ENCODE assay signal across 8 mouse cellular contexts in the genomic region with DNA sequence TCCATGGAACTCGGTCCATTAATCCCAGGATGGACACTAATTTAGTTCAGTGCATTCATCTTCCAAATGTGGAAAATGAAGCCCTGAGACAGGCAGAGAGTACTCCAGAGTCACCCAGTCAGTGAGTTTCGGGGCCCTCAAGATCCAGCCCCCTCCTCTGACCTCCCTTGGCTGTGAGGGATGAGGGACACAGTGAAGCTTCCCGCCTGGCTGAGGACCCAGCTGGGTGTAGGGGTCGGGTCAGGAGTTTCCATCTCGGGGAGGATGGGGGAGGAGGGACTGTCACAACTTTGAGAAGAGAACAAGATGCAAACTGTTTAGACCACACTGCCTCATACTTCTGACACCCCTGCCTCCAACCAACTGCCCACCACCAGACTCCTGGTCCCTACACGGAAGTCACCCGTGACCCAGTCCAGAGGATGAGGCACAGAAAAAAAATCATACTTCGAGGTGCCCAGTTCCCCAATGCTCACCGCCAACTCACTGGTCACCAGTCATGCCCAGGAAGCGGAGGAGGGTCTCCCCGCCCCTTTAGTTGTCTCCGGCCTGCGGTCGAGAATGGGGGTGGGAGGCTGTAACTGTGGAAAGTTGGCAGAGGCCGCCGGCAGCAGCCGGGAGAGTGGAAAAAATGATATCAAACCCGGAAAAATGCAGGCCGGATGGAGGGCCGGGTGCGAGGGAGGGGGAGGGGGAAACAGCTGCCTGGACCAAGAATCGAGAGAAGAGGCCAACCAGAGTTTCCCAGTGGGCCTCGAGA. TPM values are rescaled to one million over a fixed set of nuclear protein-coding genes. Genes with fewer than 3 reads are reported as not detected.
DNase-seq lines count a peak whose midpoint lies in the region; ATAC-seq and TF ChIP-seq lines count a peak whose summit lies in the region.
"Had no signal": no experiment of that assay in that cellular context is flagged by ENCODE, and none has a peak within 500 bp of the region (broad histone marks: within the 10 kb centered on the region; RNA-seq: fewer than 3 reads in every experiment).

No protein-coding gene starts in this region.

- ATAC-seq in embryonic facial prominence, embryonic 14.5 days (ENCODE audit: low read depth) = peak; percentile 17; the same call in 1 of the 2 replicates
- peak; percentile 71 for ATAC-seq in kidney, postnatal 0 days (replicated peaks; ENCODE audit: low FRiP score, low read depth)
- ATAC-seq in hindbrain, embryonic 16.5 days = no peak
- no peak for ATAC-seq in frontal cortex, adult (ENCODE audit: low TSS enrichment)

- H3K27ac ChIP-seq in embryonic facial prominence, embryonic 14.5 days (replicated peaks; ENCODE audit: low read depth, low read length) = 0 out of 2 replicates have a peak overlapping the region, but pooled peaks have one; percentile 25
- peak overlapping the region; percentile 94 for H3K27ac ChIP-seq in kidney, postnatal 0 days
- H3K27ac ChIP-seq in midbrain, embryonic 10.5 days (replicated peaks) = no peak overlapping the region
- no peak overlapping the region for H3K27ac ChIP-seq in hindbrain, embryonic 16.5 days (ENCODE audit: low read depth, low read length)

- 57% methylated on average over 23 of the region's 23 CpGs for WGBS in embryonic facial prominence, embryonic 14.5 days
- WGBS in kidney, postnatal 0 days = 15% methylated on average over 23 of the region's 23 CpGs
- WGBS in midbrain, embryonic 10.5 days = 82% methylated on average over 23 of the region's 23 CpGs
- WGBS in hindbrain, embryonic 16.5 days = 68% methylated on average over 23 of the region's 23 CpGs

- no peaks in the 10 kb centered on the region for H3K36me3 ChIP-seq in embryonic facial prominence, embryonic 14.5 days (ENCODE audit: control insufficient read depth, insufficient read depth, low read length)
- H3K36me3 ChIP-seq in kidney, postnatal 0 days (ENCODE audit: insufficient read depth, low read length) = peaks cover 7% of the 10 kb centered on the region; the same call in 1 of the 2 replicates
- H3K36me3 ChIP-seq in midbrain, embryonic 10.5 days = no peaks in the 10 kb centered on the region
- H3K36me3 ChIP-seq in hindbrain, embryonic 16.5 days (ENCODE audit: control insufficient read depth, insufficient read depth, low read length) = no peaks in the 10 kb centered on the region

- H3K27me3 ChIP-seq in embryonic facial prominence, embryonic 14.5 days (replicated peaks; ENCODE audit: control insufficient read depth, insufficient read depth, low read length) = no peaks in the 10 kb centered on the region
- H3K27me3 ChIP-seq in kidney, postnatal 0 days (ENCODE audit: insufficient read depth, low read length) = no peaks in the 10 kb centered on the region
- peaks cover 30% of the 10 kb centered on the region for H3K27me3 ChIP-seq in midbrain, embryonic 10.5 days (ENCODE audit: low read depth, poor library complexity, severe bottlenecking)
- H3K27me3 ChIP-seq in hindbrain, embryonic 16.5 days (replicated peaks; ENCODE audit: control insufficient read depth, insufficient read depth, low read length) = no peaks in the 10 kb centered on the region

- no peaks in the 10 kb centered on the region for H3K4me1 ChIP-seq in embryonic facial prominence, embryonic 14.5 days (ENCODE audit: control insufficient read depth, insufficient read depth, low read length)
- H3K4me1 ChIP-seq in kidney, postnatal 0 days (replicated peaks; ENCODE audit: insufficient read depth, low read length) = peaks cover 24% of the 10 kb centered on the region
- H3K4me1 ChIP-seq in midbrain, embryonic 10.5 days = peaks cover 20% of the 10 kb centered on the region
- peaks cover 5% of the 10 kb centered on the region; the same call in 1 of the 2 replicates for H3K4me1 ChIP-seq in hindbrain, embryonic 16.5 days (ENCODE audit: control insufficient read depth, insufficient read depth, low read depth, low read length)

- H3K9ac ChIP-seq in embryonic facial prominence, embryonic 14.5 days (ENCODE audit: low read depth, low read length) = no peak overlapping the region
- 0 out of 2 replicates have a peak overlapping the region, but pooled peaks have one; percentile 18 for H3K9ac ChIP-seq in kidney, postnatal 0 days (ENCODE audit: low read depth, low read length)
- no peak overlapping the region for H3K9ac ChIP-seq in hindbrain, embryonic 16.5 days (ENCODE audit: low read depth, low read length)

- DNase-seq in embryonic facial prominence, embryonic 14.5 days (ENCODE audit: low spot score) = peak; percentile 73
- peak; percentile 82 for DNase-seq in heart, adult 8-10 months (ENCODE audit: low spot score)
- peak; percentile 94 for DNase-seq in kidney, postnatal 0 days (ENCODE audit: low spot score)
- DNase-seq in lung, postnatal 4 days = peak; percentile 89 to 95
- no peak for DNase-seq in midbrain, embryonic 10.5 days (ENCODE audit: low spot score)

- H3K4me2 ChIP-seq in embryonic facial prominence, embryonic 14.5 days (ENCODE audit: low read depth, low read length) = no peak overlapping the region
- peak overlapping the region; percentile 9; the same call in 1 of the 2 replicates for H3K4me2 ChIP-seq in kidney, postnatal 0 days (ENCODE audit: low read length)
- no peak overlapping the region for H3K4me2 ChIP-seq in hindbrain, embryonic 16.5 days (ENCODE audit: low read length)

- no peaks in the 10 kb centered on the region for H3K9me3 ChIP-seq in embryonic facial prominence, embryonic 14.5 days (ENCODE audit: control insufficient read depth, low read length)
- H3K9me3 ChIP-seq in kidney, postnatal 0 days (replicated peaks; ENCODE audit: low read length) = no peaks in the 10 kb centered on the region
- H3K9me3 ChIP-seq in midbrain, embryonic 10.5 days (replicated peaks) = no peaks in the 10 kb centered on the region
- no peaks in the 10 kb centered on the region for H3K9me3 ChIP-seq in hindbrain, embryonic 16.5 days (ENCODE audit: control insufficient read depth, low read length)

- no peak overlapping the region for H3K4me3 ChIP-seq in embryonic facial prominence, embryonic 14.5 days (ENCODE audit: low read depth, low read length)
- no peak overlapping the region for H3K4me3 ChIP-seq in kidney, postnatal 0 days (replicated peaks; ENCODE audit: low read depth, low read length)
- no peak overlapping the region for H3K4me3 ChIP-seq in midbrain, embryonic 10.5 days
- H3K4me3 ChIP-seq in hindbrain, embryonic 16.5 days (ENCODE audit: low read length) = no peak overlapping the region

- TF ChIP-seq CTCF in kidney, postnatal 0 days (IDR thresholded peaks at IDR 0.05; ENCODE audit: low read depth) = no peak

RNA-seq across cellular contexts. Expression of a gene that starts 9.7 kb away (rescaled TPM):
- 4.7 and 7.0 TPM in 2 replicates for polyA plus RNA-seq in embryonic facial prominence, embryonic 14.5 days (2014; fragmentation: Nextera tagmentation; extraction: Ambion mirVana)
- 1 to 10 TPM; 5.1 to 5.6 (median 5.2) TPM for total RNA-seq in heart, adult 8-10 months (2022)
- 48.3 and 55.1 TPM in 2 replicates for polyA plus RNA-seq in kidney, postnatal 0 days (2015; fragmentation: Nextera tagmentation; extraction: Ambion mirVana)
- polyA plus RNA-seq in midbrain, embryonic 10.5 days (2016; fragmentation: Nextera tagmentation; extraction: Ambion mirVana) = 0.26 and 0.33 TPM in 2 replicates
- polyA plus RNA-seq in hindbrain, embryonic 16.5 days (2015; fragmentation: Nextera tagmentation; extraction: Ambion mirVana) = 0.80 and 0.82 TPM in 2 replicates

RNA-seq across cellular contexts. Expression of a gene that starts 13.6 kb away (rescaled TPM):
- 2.3 and 2.7 TPM in 2 replicates for polyA plus RNA-seq in embryonic facial prominence, embryonic 14.5 days (2014; fragmentation: Nextera tagmentation; extraction: Ambion mirVana)
- not detected for total RNA-seq in heart, adult 8-10 months (2022)
- 26.4 and 39.6 TPM in 2 replicates for polyA plus RNA-seq in kidney, postnatal 0 days (2015; fragmentation: Nextera tagmentation; extraction: Ambion mirVana)
- polyA plus RNA-seq in midbrain, embryonic 10.5 days (2016; fragmentation: Nextera tagmentation; extraction: Ambion mirVana) = not detected in 2 replicates
- polyA plus RNA-seq in hindbrain, embryonic 16.5 days (2015; fragmentation: Nextera tagmentation; extraction: Ambion mirVana) = not detected in 2 replicates
- polyA plus RNA-seq: limb, embryonic 11.5 days had no signal

RNA-seq across cellular contexts. Expression of a gene that starts 32.3 kb away (rescaled TPM):
- polyA plus RNA-seq in embryonic facial prominence, embryonic 14.5 days (2014; fragmentation: Nextera tagmentation; extraction: Ambion mirVana) = not detected in 2 replicates
- not detected for total RNA-seq in heart, adult 8-10 months (2022)
- polyA plus RNA-seq in kidney, postnatal 0 days (2015; fragmentation: Nextera tagmentation; extraction: Ambion mirVana) = 2.1 and 3.6 TPM in 2 replicates
- polyA plus RNA-seq in midbrain, embryonic 10.5 days (2016; fragmentation: Nextera tagmentation; extraction: Ambion mirVana) = not detected in 2 replicates
- not detected in 2 replicates for polyA plus RNA-seq in hindbrain, embryonic 16.5 days (2015; fragmentation: Nextera tagmentation; extraction: Ambion mirVana)
- polyA plus RNA-seq: limb, embryonic 11.5 days had no signal

RNA-seq across cellular contexts. Expression of a gene that starts 32.8 kb away (rescaled TPM):
- polyA plus RNA-seq in embryonic facial prominence, embryonic 14.5 days (2014; fragmentation: Nextera tagmentation; extraction: Ambion mirVana) = 122 and 134 TPM in 2 replicates
- total RNA-seq in heart, adult 8-10 months (2022) = 10 to 100 TPM; 34.4 to 36.3 (median 35.1) TPM
- 160 and 162 TPM in 2 replicates for polyA plus RNA-seq in kidney, postnatal 0 days (2015; fragmentation: Nextera tagmentation; extraction: Ambion mirVana)
- 99.2 and 117 TPM in 2 replicates for polyA plus RNA-seq in midbrain, embryonic 10.5 days (2016; fragmentation: Nextera tagmentation; extraction: Ambion mirVana)
- polyA plus RNA-seq in hindbrain, embryonic 16.5 days (2015; fragmentation: Nextera tagmentation; extraction: Ambion mirVana) = 172 and 178 TPM in 2 replicates

RNA-seq across cellular contexts. Expression of a gene that starts 37.2 kb away (rescaled TPM):
- polyA plus RNA-seq in embryonic facial prominence, embryonic 14.5 days (2014; fragmentation: Nextera tagmentation; extraction: Ambion mirVana) = not detected in 2 replicates
- not detected for total RNA-seq in heart, adult 8-10 months (2022)
- not detected in 2 replicates for polyA plus RNA-seq in kidney, postnatal 0 days (2015; fragmentation: Nextera tagmentation; extraction: Ambion mirVana)
- polyA plus RNA-seq in midbrain, embryonic 10.5 days (2016; fragmentation: Nextera tagmentation; extraction: Ambion mirVana) = not detected in 2 replicates
- not detected in 2 replicates for polyA plus RNA-seq in hindbrain, embryonic 16.5 days (2015; fragmentation: Nextera tagmentation; extraction: Ambion mirVana)
- polyA plus RNA-seq: limb, embryonic 11.5 days had no signal

Comparison
In these comparisons a context has a peak if more than half of its experiments do, and no peak if none do; other contexts are left out.
1. ATAC-seq: peak in embryonic facial prominence, embryonic 14.5 days (single experiment) and kidney, postnatal 0 days (single experiment); none in hindbrain, embryonic 16.5 days (single experiment) and frontal cortex, adult (single experiment).
2. H3K27ac ChIP-seq: peak in embryonic facial prominence, embryonic 14.5 days (single experiment) and kidney, postnatal 0 days (single experiment); none in midbrain, embryonic 10.5 days (single experiment) and hindbrain, embryonic 16.5 days (single experiment).